Mouse (Mus musculus): ENCODE measurements around the gene Olfr107. TPM values are rescaled to one million over a fixed set of nuclear protein-coding genes. Genes with fewer than 3 reads are reported as not detected.

Gene Olfr107
- not detected in 2 replicates for polyA plus RNA-seq (2015; fragmentation: Nextera tagmentation; extraction: Ambion mirVana)

GRCm38 (mm10) chr17:37398926-37399325 is at the start of gene Olfr107:
TSS of gene Olfr107 (plus strand) at chr17:37399226.

DNA sequence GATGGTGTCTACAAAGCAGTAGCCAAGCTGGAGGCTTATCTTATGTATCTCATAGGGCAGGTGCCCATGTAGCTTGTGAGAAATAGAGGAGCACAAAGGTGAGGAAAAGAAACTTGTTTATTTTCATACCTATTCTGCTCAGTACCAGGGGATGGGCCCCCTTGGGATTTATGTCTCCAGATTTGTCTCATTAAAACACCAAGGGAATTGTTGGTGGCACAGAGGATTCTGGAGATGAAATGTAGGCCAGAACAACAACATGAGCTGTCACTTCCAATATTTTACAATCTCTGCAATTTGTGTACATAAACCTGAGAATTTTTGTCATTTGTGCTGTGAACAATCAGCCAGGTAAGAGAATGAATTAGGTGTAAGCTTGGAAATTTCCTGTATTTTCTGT is 39.7 kb upstream of the Olfr107 start, which contains the start of gene Olfr104-ps:
TSS of gene Olfr104-ps (plus strand) at position 301 of the 400 bp plus-strand sequence.

GRCm38 (mm10) chr17:37378733-37379132 is 20.3 kb upstream of the Olfr107 start, which contains the start of gene Olfr105-ps:
TSS of gene Olfr105-ps (plus strand) at chr17:37379033.

GRCm38 (mm10) chr17:37390093-37390492 is 8.9 kb upstream of the Olfr107 start, which contains the start of gene Olfr106-ps:
TSS of gene Olfr106-ps (plus strand) at chr17:37390393.

DNA sequence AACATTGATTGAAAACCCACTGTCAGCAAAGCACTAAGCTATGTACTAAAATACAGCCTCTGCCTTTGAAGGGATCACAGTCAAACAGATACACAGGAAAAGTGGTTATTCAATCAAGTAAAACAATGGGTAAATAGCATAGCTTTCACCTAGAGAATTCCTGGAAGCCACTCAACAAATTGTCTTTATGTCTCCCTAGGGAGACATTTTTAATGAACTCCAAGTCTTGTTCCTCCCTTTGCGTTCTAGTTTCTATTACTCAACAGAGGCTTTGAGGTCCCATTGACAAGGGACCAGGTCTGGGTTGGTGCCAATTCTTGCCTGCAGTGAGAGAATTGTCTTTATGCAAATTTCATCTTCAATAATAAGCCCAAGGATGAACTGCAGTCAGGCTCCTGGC is 46.2 kb downstream of the Olfr107 start, which contains the start of gene Olfr108:
TSS of gene Olfr108 (plus strand) at position 301 of the 400 bp plus-strand sequence.

Other genes with a start within 250 kb of the Olfr107 start
- not detected in 2 replicates for gene Olfr93, start 237.7 kb upstream of the Olfr107 start, polyA plus RNA-seq (2015; fragmentation: Nextera tagmentation; extraction: Ambion mirVana)
- gene Ubd, start 205.3 kb upstream of the Olfr107 start, polyA plus RNA-seq (2015; fragmentation: Nextera tagmentation; extraction: Ambion mirVana) = 0.28 TPM in 1 of 2 replicates, not detected in the other
- gene Olfr94, start 198.2 kb upstream of the Olfr107 start, polyA plus RNA-seq (2015; fragmentation: Nextera tagmentation; extraction: Ambion mirVana) = not detected in 2 replicates
- gene Olfr95, start 186.1 kb upstream of the Olfr107 start, polyA plus RNA-seq (2015; fragmentation: Nextera tagmentation; extraction: Ambion mirVana) = not detected in 2 replicates
- not detected in 2 replicates for gene Olfr96, start 179.1 kb upstream of the Olfr107 start, polyA plus RNA-seq (2015; fragmentation: Nextera tagmentation; extraction: Ambion mirVana)
- not detected in 2 replicates for gene Olfr97, start 161.9 kb upstream of the Olfr107 start, polyA plus RNA-seq (2015; fragmentation: Nextera tagmentation; extraction: Ambion mirVana)
- not detected in 2 replicates for gene Olfr98, start 135.5 kb upstream of the Olfr107 start, polyA plus RNA-seq (2015; fragmentation: Nextera tagmentation; extraction: Ambion mirVana)
- gene H2-M3, start 129.0 kb upstream of the Olfr107 start, polyA plus RNA-seq (2015; fragmentation: Nextera tagmentation; extraction: Ambion mirVana) = 5.1 and 6.1 TPM in 2 replicates
- gene Olfr99, start 115.8 kb upstream of the Olfr107 start, polyA plus RNA-seq (2015; fragmentation: Nextera tagmentation; extraction: Ambion mirVana) = not detected in 2 replicates
- gene Olfr101, start 94.9 kb upstream of the Olfr107 start, polyA plus RNA-seq (2015; fragmentation: Nextera tagmentation; extraction: Ambion mirVana) = not detected in 2 replicates
- not detected in 2 replicates for gene Olfr102, start 82.2 kb upstream of the Olfr107 start, polyA plus RNA-seq (2015; fragmentation: Nextera tagmentation; extraction: Ambion mirVana)
- gene Olfr103, start 59.5 kb upstream of the Olfr107 start, polyA plus RNA-seq (2015; fragmentation: Nextera tagmentation; extraction: Ambion mirVana) = not detected in 2 replicates
- not detected in 2 replicates for gene Olfr104-ps, start 39.6 kb upstream of the Olfr107 start, polyA plus RNA-seq (2015; fragmentation: Nextera tagmentation; extraction: Ambion mirVana)
- not detected in 2 replicates for gene Olfr105-ps, start 20.2 kb upstream of the Olfr107 start, polyA plus RNA-seq (2015; fragmentation: Nextera tagmentation; extraction: Ambion mirVana)
- not detected in 2 replicates for gene Olfr106-ps, start 8.8 kb upstream of the Olfr107 start, polyA plus RNA-seq (2015; fragmentation: Nextera tagmentation; extraction: Ambion mirVana)
- gene Olfr108, start 46.3 kb downstream of the Olfr107 start, polyA plus RNA-seq (2015; fragmentation: Nextera tagmentation; extraction: Ambion mirVana) = not detected in 2 replicates
- gene Olfr109, start 59.7 kb downstream of the Olfr107 start, polyA plus RNA-seq (2015; fragmentation: Nextera tagmentation; extraction: Ambion mirVana) = not detected in 2 replicates
- gene H2-M2, start 84.3 kb downstream of the Olfr107 start, polyA plus RNA-seq (2015; fragmentation: Nextera tagmentation; extraction: Ambion mirVana) = 0.16 TPM in 1 of 2 replicates, not detected in the other
- gene Olfr110, start 93.2 kb downstream of the Olfr107 start, polyA plus RNA-seq (2015; fragmentation: Nextera tagmentation; extraction: Ambion mirVana) = not detected in 2 replicates
- 0.05 TPM in 1 of 2 replicates, not detected in the other for gene Olfr111, start 108.8 kb downstream of the Olfr107 start, polyA plus RNA-seq (2015; fragmentation: Nextera tagmentation; extraction: Ambion mirVana)
- gene Olfr112, start 170.2 kb downstream of the Olfr107 start, polyA plus RNA-seq (2015; fragmentation: Nextera tagmentation; extraction: Ambion mirVana) = not detected in 2 replicates
- gene Olfr113, start 178.4 kb downstream of the Olfr107 start, polyA plus RNA-seq (2015; fragmentation: Nextera tagmentation; extraction: Ambion mirVana) = not detected in 2 replicates
- not detected in 2 replicates for gene Olfr114, start 193.5 kb downstream of the Olfr107 start, polyA plus RNA-seq (2015; fragmentation: Nextera tagmentation; extraction: Ambion mirVana)
- gene Olfr115, start 227.9 kb downstream of the Olfr107 start, polyA plus RNA-seq (2015; fragmentation: Nextera tagmentation; extraction: Ambion mirVana) = not detected in 2 replicates
- gene Olfr116, start 228.0 kb downstream of the Olfr107 start, polyA plus RNA-seq (2015; fragmentation: Nextera tagmentation; extraction: Ambion mirVana) = not detected in 2 replicates

All from spleen, postnatal 0 days (tissue).